Mouse (Mus musculus) CH12F3 (cell line): ENCODE measurements around the gene Gnb3.

ENCODE experiments used
- in situ Hi-C: fragments of 300-500 bp; cut with MboI; formaldehyde crosslinking; loops from 2 replicates; pipeline ENCODE4 v1.14.3; 2020; ENCODE audit warnings: low sequenced_read_pairs

Gene Gnb3

GRCm38 (mm10) chr6:124840241-124841167, at the start of gene Gnb3:
Gene Gnb3 (minus strand): TSS chr6:124840275.
- in situ Hi-C loops: no loop called here

GRCm38 (mm10) chr6:124888555-124889125, 48.6 kb upstream of the Gnb3 start:
- in situ Hi-C loops: no loop called here

GRCm38 (mm10) chr6:124887986-124888385, 47.9 kb upstream of the Gnb3 start, which contains the start of gene Cd4:
Gene Cd4 (minus strand): TSS chr6:124888221.
- in situ Hi-C loops: no loop called here

- in situ Hi-C loops: no loop called here
Observed at GRCm38 (mm10) chr6:124885956-124886381, 45.9 kb upstream of the Gnb3 start.

- in situ Hi-C loops: no loop called here
Observed at GRCm38 (mm10) chr6:124884714-124885500, 44.8 kb upstream of the Gnb3 start.

- in situ Hi-C loops: no loop called here
Observed at GRCm38 (mm10) chr6:124883351-124883750, 43.3 kb upstream of the Gnb3 start.

GRCm38 (mm10) chr6:124881821-124882220, 41.7 kb upstream of the Gnb3 start:
- in situ Hi-C loops: no loop called here

- in situ Hi-C loops: no loop called here
Observed at GRCm38 (mm10) chr6:124879390-124879789, 39.3 kb upstream of the Gnb3 start.

GRCm38 (mm10) chr6:124874348-124874747, 34.3 kb upstream of the Gnb3 start:
- in situ Hi-C loops: no loop called here

- in situ Hi-C loops: no loop called here
Observed at GRCm38 (mm10) chr6:124866560-124866959, 26.5 kb upstream of the Gnb3 start.

GRCm38 (mm10) chr6:124865766-124866362, 25.8 kb upstream of the Gnb3 start:
- in situ Hi-C loops: no loop called here

- in situ Hi-C loops: no loop called here
Observed at GRCm38 (mm10) chr6:124863658-124864298, 23.7 kb upstream of the Gnb3 start, which contains the start of gene Gpr162. Gene Gpr162 (minus strand): TSS chr6:124863983.

- in situ Hi-C loops: no loop called here
Observed at GRCm38 (mm10) chr6:124863125-124863657, 23.1 kb upstream of the Gnb3 start.

- in situ Hi-C loops: no loop called here
Observed at GRCm38 (mm10) chr6:124862406-124863124, 22.5 kb upstream of the Gnb3 start.

GRCm38 (mm10) chr6:124861802-124862201, 21.7 kb upstream of the Gnb3 start:
- in situ Hi-C loops: no loop called here

- in situ Hi-C loops: no loop called here
Observed at GRCm38 (mm10) chr6:124861266-124861665, 21.2 kb upstream of the Gnb3 start.

GRCm38 (mm10) chr6:124860511-124860910, 20.4 kb upstream of the Gnb3 start:
- in situ Hi-C loops: no loop called here

GRCm38 (mm10) chr6:124859725-124860124, 19.6 kb upstream of the Gnb3 start:
- in situ Hi-C loops: loop anchor here (10.0 kb wide), 1 partner anchor 165 kb away; no protein-coding TSS in a partner anchor
